Mouse (Mus musculus) bone marrow macrophage, adult 2 months (primary cell): Measurements from ENCODE around the gene Amy1.

Experiments
- CTCF ChIP-seq: IDR thresholded peaks from 2 replicates; pipeline ENCODE4 v1.5.1; 2012; ENCODE audit warnings: low read depth, mild to moderate bottlenecking, low read length, moderate library complexity
- POLR2A ChIP-seq: IDR thresholded peaks from 2 replicates; pipeline ENCODE4 v1.6.1; 2012; ENCODE audit warnings: mild to moderate bottlenecking, low read depth, low read length, borderline replicate concordance

DNA sequence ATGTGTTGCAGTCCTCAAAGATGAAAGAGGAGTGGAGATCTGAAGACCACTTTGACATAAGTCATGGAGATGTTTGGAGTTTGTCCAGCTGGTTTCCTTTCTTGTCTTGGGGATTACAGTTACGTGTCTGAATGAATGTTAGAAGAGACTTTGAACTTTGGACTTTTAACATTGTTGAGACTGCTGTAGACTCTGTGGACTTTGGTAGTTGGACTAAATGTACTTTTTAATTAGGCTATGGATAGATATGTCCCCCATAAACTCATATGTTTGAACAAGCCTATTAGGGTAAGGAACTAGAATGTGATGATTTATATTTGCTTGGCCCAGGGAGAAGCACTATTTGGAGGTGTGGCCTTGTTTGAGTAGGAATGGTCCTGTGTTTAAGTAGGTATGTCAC lies 33.0 kb upstream of the Amy1 start:
- no peak for TF ChIP-seq CTCF
- TF ChIP-seq POLR2A: no peak
